Mouse (Mus musculus) neural tube, embryonic 12.5 days (tissue): ENCODE measurements around the gene Prkn. TPM values are rescaled to one million over a fixed set of nuclear protein-coding genes. Genes with fewer than 3 reads are reported as not detected.

ENCODE experiments used
- ATAC-seq: fragments of 200-750 bp; cut with Nextera tagmentation; 2 replicates; pipeline ENCODE4 v1.8.0; 2017; ENCODE audit warnings: low read depth, mild to moderate bottlenecking, moderate TSS enrichment, moderate library complexity; ENCODE audit not compliant: low FRiP score
- H3K27ac ChIP-seq: fragments of 300-500 bp; sonication (generic); 2 replicates; pipeline ENCODE4 v1.5.1; 2016
- H3K27me3 ChIP-seq: fragments of 300-500 bp; sonication (generic); replicated peaks from 2 replicates; pipeline ENCODE4 v1.6.1; 2016; ENCODE audit warnings: mild to moderate bottlenecking
- H3K36me3 ChIP-seq: fragments of 300-500 bp; sonication (generic); 2 replicates; pipeline ENCODE4 v1.6.1; 2016; ENCODE audit warnings: mild to moderate bottlenecking
- H3K4me1 ChIP-seq: fragments of 300-500 bp; sonication (generic); 2 replicates; pipeline ENCODE4 v1.6.1; 2016
- H3K4me2 ChIP-seq: fragments of 300-500 bp; sonication (generic); replicated peaks from 2 replicates; pipeline ENCODE4 v1.6.1; 2016; ENCODE audit warnings: mild to moderate bottlenecking
- H3K4me3 ChIP-seq: fragments of 300-500 bp; sonication (generic); 2 replicates; pipeline ENCODE4 v1.5.1; 2016
- H3K9ac ChIP-seq: fragments of 300-500 bp; sonication (generic); 2 replicates; pipeline ENCODE4 v1.6.1; 2016; ENCODE audit warnings: mild to moderate bottlenecking
- H3K9me3 ChIP-seq: fragments of 300-500 bp; sonication (generic); 2 replicates; pipeline ENCODE4 v1.6.1; 2016; ENCODE audit warnings: mild to moderate bottlenecking
- WGBS: fragments of 180-500 bp; shearing (Covaris S2); methylation state at CpG from one replicate; pipeline ENCODE4 v1.1.7; 2016; 5-methylcytosine and 5-hydroxymethylcytosine counted together
- polyA plus RNA-seq: library from polyadenylated mRNA; unstranded; fragments of >200 nt; fragmentation: Nextera tagmentation; extraction: Ambion mirVana; gene quantifications from 2 replicates; pipeline ENCODE4 v1.2.1, GENCODE M21; 2016

Gene Prkn
- polyA plus RNA-seq, 1 experiment from 2014 or later: 2.0 TPM

DNA sequence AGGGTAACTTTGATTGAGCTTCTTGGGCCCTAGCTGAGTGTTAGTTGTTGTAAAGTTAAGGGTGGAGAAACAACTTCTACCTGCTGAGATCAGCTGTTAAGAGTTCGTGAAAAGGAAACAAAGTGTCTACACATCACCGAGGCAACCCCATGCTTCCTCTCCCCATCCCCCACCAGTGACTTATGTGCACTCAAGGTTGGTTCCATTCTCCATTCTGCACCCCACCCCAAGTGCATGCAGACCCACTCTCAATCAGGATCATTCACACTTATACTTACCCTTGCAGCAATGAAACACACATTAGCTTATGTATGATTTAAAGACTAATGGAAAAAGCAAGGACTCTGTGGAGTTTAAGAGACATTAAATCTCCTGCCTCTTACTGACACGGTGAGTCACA lies 691.9 kb downstream of the Prkn start:
- Histone ChIP-seq H3K9me3 (no peaks in the 10 kb centered on the region), H3K4me3 (no peak overlapping the region), H3K27me3 (no peaks in the 10 kb centered on the region), H3K4me2 (no peak overlapping the region), H3K9ac (no peak overlapping the region), H3K4me1 (peaks cover 26% of the 10 kb centered on the region; the same call in 1 of the 2 replicates), H3K27ac (no peak overlapping the region), H3K36me3 (no peaks in the 10 kb centered on the region)
- ATAC-seq: no peak
- 17% methylated on average over 3 of the region's 3 CpGs for WGBS

- Histone ChIP-seq H3K36me3 (no peaks in the 10 kb centered on the region), H3K9me3 (no peaks in the 10 kb centered on the region), H3K27ac (peak overlapping the region; percentile 4; the same call in 1 of the 2 replicates), H3K27me3 (no peaks in the 10 kb centered on the region), H3K4me1 (peaks cover 26% of the 10 kb centered on the region; the same call in 1 of the 2 replicates), H3K4me3 (no peak overlapping the region), H3K9ac (no peak overlapping the region), H3K4me2 (no peak overlapping the region)
- 19% methylated on average over 2 of the region's 2 CpGs for WGBS
- ATAC-seq: no peak
Measured at GRCm38 (mm10) chr17:11532748-11533147, 692.6 kb downstream of the Prkn start.

GRCm38 (mm10) chr17:11533835-11534234 lies 693.7 kb downstream of the Prkn start:
- H3K9ac ChIP-seq: no peak overlapping the region
- no peak overlapping the region; the same call in 1 of the 2 replicates for H3K4me2 ChIP-seq
- peak; percentile 70 for ATAC-seq
- no peaks in the 10 kb centered on the region for H3K9me3 ChIP-seq
- 17% methylated on average over 1 of the region's 1 CpGs for WGBS
- H3K4me1 ChIP-seq: peaks cover 26% of the 10 kb centered on the region; the same call in 1 of the 2 replicates
- H3K27ac ChIP-seq: no peak overlapping the region
- no peak overlapping the region for H3K4me3 ChIP-seq
- no peaks in the 10 kb centered on the region for H3K27me3 ChIP-seq
- no peaks in the 10 kb centered on the region for H3K36me3 ChIP-seq

DNA sequence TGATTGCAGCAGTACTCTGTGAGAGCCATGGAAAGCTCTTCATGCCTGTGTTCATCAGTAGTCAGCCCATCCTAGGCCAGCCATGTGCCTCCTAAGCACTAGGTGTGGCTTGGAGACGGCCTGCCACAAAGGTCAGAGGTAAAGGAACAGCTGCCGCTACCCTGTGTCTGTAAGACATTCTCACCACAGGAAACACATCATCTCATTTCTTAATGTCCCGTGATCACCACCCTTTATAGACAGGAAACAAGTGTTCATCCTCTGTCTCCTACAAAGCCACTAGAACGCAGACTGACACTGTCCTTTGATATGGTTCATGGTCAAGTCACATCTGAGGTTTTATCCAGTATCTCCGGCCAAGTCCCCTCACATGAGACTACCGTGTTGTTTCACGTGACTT lies 698.6 kb downstream of the Prkn start:
- Histone ChIP-seq H3K9ac (no peak overlapping the region), H3K4me3 (no peak overlapping the region), H3K9me3 (no peaks in the 10 kb centered on the region), H3K4me1 (peaks cover 10% of the 10 kb centered on the region; the same call in 1 of the 2 replicates), H3K27ac (no peak overlapping the region), H3K27me3 (no peaks in the 10 kb centered on the region), H3K36me3 (no peaks in the 10 kb centered on the region), H3K4me2 (no peak overlapping the region)
- 89% methylated on average over 7 of the region's 7 CpGs for WGBS
- ATAC-seq: no peak

GRCm38 (mm10) chr17:11541928-11542623 lies 701.9 kb downstream of the Prkn start:
- WGBS: 65% methylated on average over 4 of the region's 4 CpGs
- Histone ChIP-seq H3K9me3 (no peaks in the 10 kb centered on the region), H3K27me3 (no peaks in the 10 kb centered on the region), H3K27ac (no peak overlapping the region), H3K4me2 (no peak overlapping the region), H3K9ac (no peak overlapping the region), H3K4me1 (no peaks in the 10 kb centered on the region), H3K36me3 (no peaks in the 10 kb centered on the region), H3K4me3 (no peak overlapping the region)
- ATAC-seq: peak; percentile 86

GRCm38 (mm10) chr17:11550562-11550961 lies 710.4 kb downstream of the Prkn start:
- 90% methylated on average over 5 of the region's 5 CpGs for WGBS
- Histone ChIP-seq H3K9me3 (no peaks in the 10 kb centered on the region), H3K9ac (no peak overlapping the region), H3K4me2 (no peak overlapping the region), H3K4me3 (no peak overlapping the region), H3K36me3 (no peaks in the 10 kb centered on the region), H3K27me3 (no peaks in the 10 kb centered on the region), H3K4me1 (no peaks in the 10 kb centered on the region), H3K27ac (no peak overlapping the region)
- no peak for ATAC-seq

DNA sequence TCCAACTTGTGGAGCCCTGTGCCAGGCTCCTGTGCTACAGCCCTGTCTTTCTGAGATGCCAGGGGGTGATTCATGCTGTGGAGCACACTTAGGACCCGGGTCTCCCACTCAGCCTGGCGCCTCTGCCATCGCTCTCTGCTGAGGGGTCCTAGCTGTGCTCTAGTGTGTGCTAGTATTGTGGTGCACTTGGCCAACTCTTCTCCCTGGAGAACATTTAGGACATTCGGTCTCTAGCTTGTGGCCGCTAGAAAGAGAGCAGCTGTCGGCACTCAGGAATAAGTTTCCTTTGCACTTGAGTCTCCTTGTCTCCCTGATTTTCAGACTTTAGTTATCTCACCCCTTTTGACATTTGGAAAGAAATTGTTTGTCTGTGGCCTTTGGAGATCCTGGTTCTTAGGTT lies 725.5 kb downstream of the Prkn start:
- Histone ChIP-seq H3K9ac (no peak overlapping the region), H3K36me3 (no peaks in the 10 kb centered on the region), H3K27me3 (no peaks in the 10 kb centered on the region), H3K27ac (no peak overlapping the region), H3K4me1 (no peaks in the 10 kb centered on the region), H3K9me3 (no peaks in the 10 kb centered on the region), H3K4me3 (no peak overlapping the region), H3K4me2 (no peak overlapping the region)
- WGBS: 93% methylated on average over 6 of the region's 6 CpGs
- ATAC-seq: no peak

DNA sequence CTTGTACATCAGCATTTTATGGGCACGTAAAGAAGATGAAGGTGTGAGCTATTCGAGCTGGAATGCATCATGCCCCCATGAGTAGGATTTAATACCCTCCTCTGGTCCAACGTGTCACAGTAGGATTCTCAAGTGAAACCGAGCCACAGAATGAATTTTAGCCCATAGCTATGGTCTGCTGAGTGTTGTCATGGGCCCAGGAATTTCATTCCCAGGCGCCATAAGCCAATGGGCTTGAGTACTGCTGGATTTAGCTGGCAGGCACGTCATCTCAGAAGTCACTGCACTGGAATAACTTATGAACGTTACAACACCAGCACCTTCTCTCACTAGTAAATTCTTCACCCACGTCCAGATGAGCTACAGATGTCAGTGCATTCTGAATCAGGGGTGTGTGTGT lies 730.2 kb downstream of the Prkn start:
- no peak overlapping the region for H3K27ac ChIP-seq
- no peak for ATAC-seq
- H3K4me2 ChIP-seq: no peak overlapping the region
- no peaks in the 10 kb centered on the region for H3K9me3 ChIP-seq
- no peaks in the 10 kb centered on the region for H3K36me3 ChIP-seq
- 73% methylated on average over 8 of the region's 8 CpGs for WGBS
- no peaks in the 10 kb centered on the region for H3K27me3 ChIP-seq
- no peak overlapping the region for H3K9ac ChIP-seq
- H3K4me1 ChIP-seq: no peaks in the 10 kb centered on the region
- no peak overlapping the region for H3K4me3 ChIP-seq

GRCm38 (mm10) chr17:11573666-11574065 lies 733.5 kb downstream of the Prkn start:
- H3K4me2 ChIP-seq: no peak overlapping the region
- H3K4me3 ChIP-seq: no peak overlapping the region
- H3K9ac ChIP-seq: no peak overlapping the region
- no peak overlapping the region for H3K27ac ChIP-seq
- no peaks in the 10 kb centered on the region for H3K4me1 ChIP-seq
- WGBS: 91% methylated on average over 9 of the region's 9 CpGs
- H3K9me3 ChIP-seq: no peaks in the 10 kb centered on the region
- H3K36me3 ChIP-seq: no peaks in the 10 kb centered on the region
- no peak for ATAC-seq
- no peaks in the 10 kb centered on the region for H3K27me3 ChIP-seq

GRCm38 (mm10) chr17:11585491-11585890 lies 745.3 kb downstream of the Prkn start:
- ATAC-seq: no peak
- no peak overlapping the region for H3K4me2 ChIP-seq
- no peaks in the 10 kb centered on the region for H3K4me1 ChIP-seq
- no peaks in the 10 kb centered on the region for H3K36me3 ChIP-seq
- H3K9ac ChIP-seq: no peak overlapping the region
- no peak overlapping the region for H3K4me3 ChIP-seq
- no peaks in the 10 kb centered on the region for H3K9me3 ChIP-seq
- no peaks in the 10 kb centered on the region for H3K27me3 ChIP-seq
- H3K27ac ChIP-seq: no peak overlapping the region
- WGBS: 88% methylated on average over 4 of the region's 4 CpGs

GRCm38 (mm10) chr17:11607931-11608330 lies 767.7 kb downstream of the Prkn start:
- no peak overlapping the region for H3K27ac ChIP-seq
- H3K9me3 ChIP-seq: no peaks in the 10 kb centered on the region
- no peaks in the 10 kb centered on the region for H3K36me3 ChIP-seq
- no peaks in the 10 kb centered on the region for H3K4me1 ChIP-seq
- H3K4me2 ChIP-seq: no peak overlapping the region
- ATAC-seq: no peak
- H3K9ac ChIP-seq: no peak overlapping the region
- H3K4me3 ChIP-seq: no peak overlapping the region
- 82% methylated on average over 5 of the region's 5 CpGs for WGBS
- no peaks in the 10 kb centered on the region for H3K27me3 ChIP-seq

DNA sequence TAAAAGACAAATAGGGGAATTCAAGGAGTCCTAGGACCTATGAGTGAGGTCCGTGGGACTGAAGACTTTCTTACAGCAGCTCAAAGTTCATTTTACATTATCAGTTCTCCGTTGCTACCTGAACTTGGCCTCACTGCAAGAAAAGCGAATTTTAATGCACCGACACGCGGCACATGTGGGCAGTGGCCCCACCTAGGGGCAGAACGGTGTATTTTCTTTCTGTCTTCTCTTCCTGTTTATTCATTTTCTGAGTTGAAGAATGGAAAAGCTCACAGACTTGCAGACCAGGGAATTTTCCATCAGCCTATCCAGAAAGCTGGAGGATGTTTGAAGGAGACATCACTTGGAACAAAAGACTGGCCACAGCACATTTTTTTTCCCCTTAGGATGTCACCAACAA lies 771.3 kb downstream of the Prkn start:
- Histone ChIP-seq H3K27me3 (no peaks in the 10 kb centered on the region), H3K9ac (no peak overlapping the region), H3K27ac (no peak overlapping the region), H3K4me2 (no peak overlapping the region), H3K4me1 (no peaks in the 10 kb centered on the region), H3K9me3 (no peaks in the 10 kb centered on the region), H3K4me3 (no peak overlapping the region), H3K36me3 (no peaks in the 10 kb centered on the region)
- 19% methylated on average over 7 of the region's 7 CpGs for WGBS
- ATAC-seq: no peak
